Mouse (Mus musculus) G1E (cell line): Measurements from ENCODE around the gene Oit3. TPM values are rescaled to one million over a fixed set of nuclear protein-coding genes. Genes with fewer than 3 reads are reported as not detected.
A peak's percentile ranks its signal among the peaks of the same experiment; 100 is the strongest.
"Not testable (repeated sequence)": the region's sequence is repeated elsewhere in the genome, so short reads cannot be mapped to it uniquely, and the experiment has no call there.

Experiments
- ATAC-seq: 2 replicates; pipeline ENCODE4 v1.8.0; 2016; ENCODE audit warnings: mild to moderate bottlenecking; ENCODE audit not compliant: insufficient number of reproducible peaks, poor library complexity, low FRiP score, severe bottlenecking; ENCODE audit errors: extremely low read depth
- DNase-seq: peaks from one replicate; pipeline ENCODE4 v3.0.0; 2012; ENCODE audit warnings: low spot score
- H3K27me3 ChIP-seq: 2 replicates; pipeline ENCODE4 v1.6.1; 2012; ENCODE audit warnings: mild to moderate bottlenecking, low read length, inconsistent platforms; ENCODE audit not compliant: insufficient read depth
- H3K36me3 ChIP-seq: replicated peaks from 2 replicates; pipeline ENCODE3; 2012; ENCODE audit warnings: mild to moderate bottlenecking, inconsistent platforms
- H3K4me1 ChIP-seq: 2 replicates; pipeline ENCODE4 v1.6.1; 2012; ENCODE audit warnings: low read depth, low read length, inconsistent platforms, mixed read lengths; ENCODE audit not compliant: insufficient read depth
- H3K4me3 ChIP-seq: 2 replicates; pipeline ENCODE4 v1.5.1; 2012; ENCODE audit warnings: low read depth, mild to moderate bottlenecking, inconsistent platforms, low read length, moderate library complexity, mixed read lengths
- H3K9me3 ChIP-seq: replicated peaks from 2 replicates; pipeline ENCODE4 v1.6.1; 2012; ENCODE audit warnings: inconsistent platforms
- CTCF ChIP-seq: IDR thresholded peaks from 2 replicates; pipeline ENCODE4 v1.5.1; 2012; ENCODE audit warnings: low read depth, low read length, inconsistent platforms, mixed read lengths
- GATA1 ChIP-seq: IDR thresholded peaks from 2 replicates; pipeline ENCODE4 v1.6.1; 2012; ENCODE audit warnings: borderline replicate concordance, low read length, inconsistent platforms, mixed read lengths
- GATA2 ChIP-seq: IDR thresholded peaks from 2 replicates; pipeline ENCODE4 v1.6.1; 2012; ENCODE audit warnings: low read depth, low read length, inconsistent platforms, borderline replicate concordance
- POLR2AphosphoS5 ChIP-seq: IDR thresholded peaks from 2 replicates; pipeline ENCODE4 v1.6.1; 2012; ENCODE audit warnings: low read depth, low read length, inconsistent platforms; ENCODE audit not compliant: insufficient replicate concordance
- TAL1 ChIP-seq: conservative IDR thresholded peaks from 2 replicates; pipeline ENCODE4 v1.6.1; 2012; ENCODE audit warnings: low read depth, low read length, inconsistent platforms, mixed read lengths
- polyA plus RNA-seq: library from polyadenylated mRNA; stranded (reverse); fragments of >175 nt; gene quantifications from 2 replicates; pipeline ENCODE4 v1.2.3, GENCODE M21; 2012
- total RNA-seq, 2 experiments: library from RNA; stranded (forward) in 1 of 2; stranded (reverse) in 1 of 2; fragments of 200-1000 nt in 1 of 2; fragments of >200 nt in 1 of 2; fragmentation: Nextera tagmentation in 1 of 2; gene quantifications; 2 replicates each; pipeline ENCODE4 v1.2.3; 2014 to 2017

The Oit3 gene
- total and polyA plus RNA-seq, 3 experiments: 0.44 TPM; not detected in 2

DNA sequence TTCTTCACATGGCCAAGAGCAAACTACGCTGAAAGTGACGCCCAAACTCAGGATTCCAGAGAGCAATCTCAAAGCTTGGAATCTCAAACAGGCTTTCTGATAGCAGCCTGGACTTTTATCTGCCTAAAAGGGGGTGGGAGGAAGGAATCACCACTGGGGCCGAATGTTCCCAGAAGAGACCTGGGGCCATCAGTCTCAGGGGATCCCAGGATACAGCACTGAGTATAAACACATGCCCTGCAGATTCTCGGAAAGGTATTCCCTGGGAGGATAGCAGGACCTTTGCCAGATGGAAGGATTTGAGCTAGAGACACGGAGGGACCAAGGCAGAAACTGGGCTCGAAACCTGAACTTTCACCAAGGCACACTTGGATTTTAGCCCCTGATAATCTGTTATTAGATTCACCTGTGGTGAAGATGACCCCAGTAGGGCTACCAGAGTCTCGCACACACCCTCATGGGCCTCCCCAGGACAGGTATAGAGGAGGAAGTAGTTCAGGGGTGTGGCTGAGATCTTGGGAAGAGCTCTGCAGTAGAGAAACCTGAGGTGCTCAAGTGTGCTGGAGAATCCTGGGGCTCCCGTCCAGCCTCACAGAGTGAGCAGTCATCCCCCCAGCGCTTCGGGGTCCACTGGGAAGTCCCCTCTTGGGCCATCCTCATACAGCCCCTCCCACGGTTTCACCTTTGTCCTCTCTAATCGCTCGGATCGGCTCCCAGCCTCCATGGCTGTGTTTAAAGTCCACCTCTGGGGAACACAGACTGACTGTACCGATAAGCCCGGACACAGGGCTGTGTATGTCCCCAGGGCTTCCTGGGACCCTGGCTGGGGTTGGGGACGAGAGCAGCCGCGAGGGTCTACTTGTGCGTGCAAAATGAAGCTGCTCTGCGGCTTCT is 38.4 kb downstream of the Oit3 start, which contains the start of gene Pla2g12b:
Gene Pla2g12b (plus strand): TSS at position 762 of the 894 bp plus-strand sequence.
- H3K27me3 ChIP-seq: peaks cover 7% of the 10 kb centered on the region; the same call in 1 of the 2 replicates
- TF ChIP-seq TAL1 (no peak), GATA2 (no peak), GATA1 (no peak), POLR2AphosphoS5 (no peak), CTCF (no peak)
- DNase-seq: no peak
- H3K9me3 ChIP-seq: no peaks in the 10 kb centered on the region
- no peak for ATAC-seq
- H3K36me3 ChIP-seq: no peaks in the 10 kb centered on the region
- no peak within 1 kb of the TSS for H3K4me3 ChIP-seq
- H3K4me1 ChIP-seq: no peaks in the 10 kb centered on the region

DNA sequence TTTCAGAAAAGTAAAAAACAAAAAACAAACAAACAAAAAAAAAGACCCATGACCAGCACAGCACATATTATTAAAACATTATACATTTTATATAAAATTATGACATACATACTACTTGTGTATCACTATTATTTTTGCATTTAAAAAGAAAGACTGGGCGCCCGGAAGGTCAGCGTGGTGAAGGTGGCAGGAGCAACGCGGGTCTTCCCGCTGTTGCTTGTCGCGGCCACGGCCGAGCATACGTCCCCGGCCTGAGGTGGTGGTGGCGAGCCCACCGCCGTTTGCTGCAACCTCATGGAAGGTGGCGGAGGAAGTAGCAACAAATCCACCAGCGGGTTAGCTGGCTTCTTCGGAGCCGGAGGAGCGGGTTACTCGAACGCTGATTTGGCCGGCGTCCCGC is 46.1 kb downstream of the Oit3 start, which contains the start of gene Gm10273:
Gene Gm10273 (plus strand): TSS at position 172 of the 400 bp plus-strand sequence.
- not testable (repeated sequence) for ATAC-seq, H3K9me3 ChIP-seq, H3K27me3 ChIP-seq, H3K36me3 ChIP-seq, DNase-seq, H3K4me3 ChIP-seq
- peaks cover 19% of the 10 kb centered on the region for H3K4me1 ChIP-seq

DNA sequence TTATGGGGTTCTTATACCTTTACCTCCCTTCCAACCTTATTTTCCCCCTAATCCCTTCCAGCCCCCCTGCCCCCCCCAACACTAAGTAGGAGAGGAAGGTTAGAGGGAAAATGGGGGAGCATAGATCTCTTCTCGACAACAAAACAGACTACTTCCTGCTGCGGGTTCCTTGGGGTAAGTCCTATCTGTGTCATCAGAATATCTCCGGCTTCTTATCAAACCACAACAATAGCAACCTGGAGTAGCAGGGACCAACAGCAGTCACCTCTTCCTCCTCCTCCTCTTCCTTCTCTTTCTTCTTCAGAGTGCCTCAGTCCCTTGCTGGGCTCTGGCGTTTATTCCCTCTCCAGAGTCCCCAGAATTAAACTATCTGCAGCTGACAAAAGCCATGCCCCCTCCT is 49.7 kb downstream of the Oit3 start:
- H3K4me3 ChIP-seq: no peak overlapping the region; the same call in 1 of the 2 replicates
- H3K4me1 ChIP-seq: peaks cover 19% of the 10 kb centered on the region
- DNase-seq (no peak), ATAC-seq (peak; percentile 45)
- no peaks in the 10 kb centered on the region for H3K36me3 ChIP-seq
- TF ChIP-seq GATA1: no peak
- TF ChIP-seq GATA2: no peak
- no peak for TF ChIP-seq POLR2AphosphoS5
- H3K9me3 ChIP-seq: peaks cover 5% of the 10 kb centered on the region
- no peaks in the 10 kb centered on the region for H3K27me3 ChIP-seq

DNA sequence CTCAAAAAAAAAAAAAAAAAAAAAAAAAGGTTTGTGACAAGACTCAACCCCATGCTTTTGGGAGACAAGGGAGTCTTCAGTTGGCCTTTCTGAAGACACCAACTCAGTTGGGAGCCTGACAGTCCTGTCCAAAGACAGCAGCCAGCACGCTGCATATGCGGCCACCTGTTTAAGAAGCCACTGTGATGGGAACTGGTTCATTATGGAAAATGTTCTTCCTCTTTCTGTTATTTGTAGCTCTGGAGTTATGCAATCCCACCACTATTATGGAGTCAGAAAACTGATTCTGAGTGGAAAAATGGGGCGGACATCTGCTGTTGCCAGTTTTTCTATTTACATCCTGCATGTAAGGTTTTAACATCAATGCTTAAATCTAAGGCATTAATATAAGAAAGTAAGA is 51.9 kb downstream of the Oit3 start:
- H3K4me1 ChIP-seq: peaks cover 19% of the 10 kb centered on the region
- no peak overlapping the region for H3K4me3 ChIP-seq
- DNase-seq (no peak), ATAC-seq (no peak)
- peaks cover 5% of the 10 kb centered on the region for H3K9me3 ChIP-seq
- H3K27me3 ChIP-seq: no peaks in the 10 kb centered on the region
- TF ChIP-seq GATA2 (no peak), CTCF (no peak), TAL1 (no peak), POLR2AphosphoS5 (no peak), GATA1 (no peak)
- H3K36me3 ChIP-seq: no peaks in the 10 kb centered on the region

DNA sequence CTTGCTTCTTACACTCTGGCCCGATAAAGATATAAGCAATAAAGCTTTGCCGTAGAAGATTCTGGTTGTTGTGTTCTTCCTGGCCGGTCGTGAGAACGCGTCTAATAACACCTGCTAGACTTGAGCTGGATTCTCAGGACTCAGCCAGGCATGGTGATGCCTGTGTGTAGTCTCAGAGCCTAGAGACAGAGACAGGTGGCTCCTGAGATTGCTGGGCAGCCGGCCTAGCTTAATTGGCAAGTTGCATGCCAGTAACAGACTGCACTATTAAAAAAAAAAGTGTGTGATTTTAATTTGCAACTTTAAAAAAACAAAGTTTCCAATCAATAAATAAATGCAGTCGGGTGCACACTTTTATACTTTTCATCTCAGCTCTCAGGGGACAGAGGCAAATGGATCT is 54.6 kb downstream of the Oit3 start:
- H3K4me3 ChIP-seq: no peak overlapping the region

DNA sequence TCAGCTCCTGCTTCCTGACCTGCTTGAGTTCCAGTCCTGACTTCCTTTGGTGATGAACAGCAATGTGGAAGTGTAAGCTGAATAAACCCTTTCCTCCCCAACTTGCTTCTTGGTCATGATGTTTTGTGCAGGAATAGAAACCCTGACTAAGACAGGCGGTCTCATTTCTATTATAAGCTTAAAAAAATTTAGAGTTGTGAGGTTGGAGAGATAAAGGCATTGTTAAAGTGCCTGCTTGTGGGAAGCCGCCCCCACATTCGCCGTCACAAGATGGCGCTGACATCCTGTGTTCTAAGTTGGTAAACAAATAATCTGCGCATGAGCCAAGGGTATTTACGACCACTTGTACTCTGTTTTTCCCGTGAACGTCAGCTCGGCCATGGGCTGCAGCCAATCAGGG is 60.0 kb downstream of the Oit3 start:
- not testable (repeated sequence) for ATAC-seq

More for the DNA sequence above, 54.6 kb downstream of the Oit3 start:
- Histone ChIP-seq H3K27me3 (no peaks in the 10 kb centered on the region), H3K36me3 (no peaks in the 10 kb centered on the region), H3K9me3 (peaks cover 5% of the 10 kb centered on the region), H3K4me1 (peaks cover 8% of the 10 kb centered on the region)
- no peak for TF ChIP-seq GATA1
- TF ChIP-seq POLR2AphosphoS5: no peak
- no peak for TF ChIP-seq CTCF
- no peak for TF ChIP-seq GATA2
- no peak for TF ChIP-seq TAL1
- DNase-seq: no peak
- ATAC-seq: no peak

DNA sequence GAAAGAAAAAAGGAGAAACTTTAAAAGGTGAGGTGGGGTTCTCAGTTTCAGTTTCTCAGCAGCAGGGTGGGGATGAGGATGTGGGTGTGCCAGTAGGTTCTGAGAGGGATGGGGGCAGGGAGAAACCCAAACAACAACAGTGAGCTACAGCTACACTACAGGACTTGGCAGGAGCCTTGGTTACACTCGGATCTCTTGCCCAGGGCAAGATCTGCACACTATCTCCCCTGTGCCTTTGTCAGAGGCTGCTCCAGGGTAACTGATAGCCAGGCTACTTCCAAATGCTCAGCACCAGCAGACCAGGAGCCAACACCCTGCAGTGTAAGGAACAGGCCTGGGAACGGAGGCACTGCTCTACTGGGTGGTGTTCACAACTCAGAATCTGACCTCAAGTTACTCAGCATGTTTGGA is 61.2 kb downstream of the Oit3 start:
- DNase-seq: no peak
- TF ChIP-seq CTCF (no peak), POLR2AphosphoS5 (no peak), GATA1 (no peak), TAL1 (no peak), GATA2 (no peak)
- peaks cover 3% of the 10 kb centered on the region for H3K36me3 ChIP-seq
- no peaks in the 10 kb centered on the region for H3K9me3 ChIP-seq
- peaks cover 8% of the 10 kb centered on the region for H3K4me1 ChIP-seq
- H3K4me3 ChIP-seq: no peak overlapping the region
- no peak for ATAC-seq
- H3K27me3 ChIP-seq: no peaks in the 10 kb centered on the region

More for the DNA sequence above, 60.0 kb downstream of the Oit3 start:
- not testable (repeated sequence) for H3K36me3 ChIP-seq, DNase-seq, H3K4me3 ChIP-seq, H3K4me1 ChIP-seq, H3K27me3 ChIP-seq, H3K9me3 ChIP-seq
